Mouse (Mus musculus) midbrain, embryonic 16.5 days (tissue): ENCODE data around the gene Phlda2. TPM values are rescaled to one million over a fixed set of nuclear protein-coding genes. Genes with fewer than 3 reads are reported as not detected.

Source experiments
- ATAC-seq: fragments of 200-750 bp; cut with Nextera tagmentation; 2 replicates; pipeline ENCODE4 v1.8.0; 2017; ENCODE audit warnings: moderate TSS enrichment
- H3K27ac ChIP-seq: fragments of 300-500 bp; sonication (generic); 2 replicates; pipeline ENCODE4 v1.5.1; 2014; ENCODE audit warnings: mild to moderate bottlenecking, low read length, mixed read lengths
- H3K27me3 ChIP-seq: fragments of 300-500 bp; sonication (generic); 2 replicates; pipeline ENCODE4 v1.6.1; 2014; ENCODE audit warnings: low read depth, low read length, mixed read lengths; ENCODE audit not compliant: control insufficient read depth, insufficient read depth
- H3K36me3 ChIP-seq: fragments of 300-500 bp; sonication (generic); 2 replicates; pipeline ENCODE4 v1.6.1; 2014; ENCODE audit warnings: mild to moderate bottlenecking, low read length, moderate library complexity, mixed read lengths; ENCODE audit not compliant: control insufficient read depth, insufficient read depth
- H3K4me1 ChIP-seq: fragments of 300-500 bp; sonication (generic); 2 replicates; pipeline ENCODE4 v1.6.1; 2014; ENCODE audit warnings: mild to moderate bottlenecking, low read length, mixed read lengths; ENCODE audit not compliant: control insufficient read depth, insufficient read depth
- H3K4me2 ChIP-seq: fragments of 300-500 bp; sonication (generic); 2 replicates; pipeline ENCODE4 v1.6.1; 2014; ENCODE audit warnings: mild to moderate bottlenecking, low read length, mixed read lengths
- H3K4me3 ChIP-seq: fragments of 300-500 bp; sonication (generic); 2 replicates; pipeline ENCODE4 v1.5.1; 2014; ENCODE audit warnings: low read depth, mild to moderate bottlenecking, low read length, moderate library complexity, mixed read lengths
- H3K9ac ChIP-seq: fragments of 300-500 bp; sonication (generic); 2 replicates; pipeline ENCODE4 v1.6.1; 2014; ENCODE audit warnings: low read depth, low read length, mixed read lengths
- H3K9me3 ChIP-seq: fragments of 300-500 bp; sonication (generic); replicated peaks from 2 replicates; pipeline ENCODE4 v1.6.1; 2014; ENCODE audit warnings: mild to moderate bottlenecking, low read length, mixed read lengths; ENCODE audit not compliant: control insufficient read depth, poor library complexity, severe bottlenecking
- WGBS: fragments of 180-500 bp; shearing (Covaris S2); extraction: QIAGEN DNeasy Blood & Tissue Kit; methylation state at CpG from one replicate; pipeline ENCODE4 v1.1.7; 2014; 5-methylcytosine and 5-hydroxymethylcytosine counted together
- polyA plus RNA-seq: library from polyadenylated mRNA; unstranded; fragments of >200 nt; fragmentation: Nextera tagmentation; extraction: Ambion mirVana; gene quantifications from 2 replicates; pipeline ENCODE4 v1.2.1, GENCODE M21; 2015

Phlda2 gene
- polyA plus RNA-seq, 1 experiment from 2014 or later = not detected

- H3K4me1 ChIP-seq = peaks cover 8% of the 10 kb centered on the region
- no peak for ATAC-seq
Observed at GRCm38 (mm10) chr7:143506675-143507074, 3.7 kb upstream of the Phlda2 start.

GRCm38 (mm10) chr7:143506271-143506670, 3.3 kb upstream of the Phlda2 start:
- Histone ChIP-seq H3K9ac (no peak overlapping the region), H3K4me2 (no peak overlapping the region), H3K4me3 (no peak overlapping the region), H3K27ac (no peak overlapping the region), H3K36me3 (no peaks in the 10 kb centered on the region), H3K4me1 (peaks cover 11% of the 10 kb centered on the region), H3K9me3 (no peaks in the 10 kb centered on the region), H3K27me3 (peaks cover 33% of the 10 kb centered on the region)
- ATAC-seq = no peak
- WGBS = 69% methylated on average over 7 of the region's 7 CpGs

More at GRCm38 (mm10) chr7:143506675-143507074, 3.7 kb upstream of the Phlda2 start:
- Histone ChIP-seq H3K4me2 (no peak overlapping the region), H3K4me3 (no peak overlapping the region), H3K9me3 (no peaks in the 10 kb centered on the region), H3K27me3 (peaks cover 30% of the 10 kb centered on the region), H3K9ac (no peak overlapping the region), H3K36me3 (no peaks in the 10 kb centered on the region), H3K27ac (no peak overlapping the region)
- 26% methylated on average over 7 of the region's 7 CpGs for WGBS

GRCm38 (mm10) chr7:143505823-143506222, 2.9 kb upstream of the Phlda2 start:
- H3K36me3 ChIP-seq = no peaks in the 10 kb centered on the region
- 32% methylated on average over 11 of the region's 11 CpGs for WGBS
- no peak overlapping the region for H3K9ac ChIP-seq
- no peak overlapping the region for H3K27ac ChIP-seq
- no peaks in the 10 kb centered on the region for H3K9me3 ChIP-seq
- ATAC-seq = no peak
- no peak overlapping the region for H3K4me3 ChIP-seq
- peaks cover 11% of the 10 kb centered on the region for H3K4me1 ChIP-seq
- no peak overlapping the region for H3K4me2 ChIP-seq
- peaks cover 36% of the 10 kb centered on the region for H3K27me3 ChIP-seq

DNA sequence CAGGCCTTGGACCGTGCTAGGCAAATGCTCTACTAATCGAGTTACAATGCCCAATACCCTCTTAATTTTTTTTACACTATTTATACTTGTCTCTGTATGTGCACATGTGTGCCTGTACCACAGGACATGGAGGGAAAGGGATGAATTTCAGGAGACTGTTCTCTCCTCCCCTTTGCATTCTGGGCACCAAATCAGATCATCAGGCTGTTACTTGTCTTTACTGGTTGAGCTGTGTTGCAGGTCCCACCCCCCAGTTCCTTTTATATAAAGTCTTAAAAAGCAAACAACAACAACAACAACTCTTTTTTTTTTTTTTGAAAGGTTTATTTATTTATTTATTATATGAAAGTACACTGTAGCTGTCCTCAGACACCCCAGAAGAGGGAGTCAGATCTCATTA, 2.5 kb upstream of the Phlda2 start:
- WGBS = 96% methylated on average over 2 of the region's 2 CpGs
- peaks cover 11% of the 10 kb centered on the region for H3K4me1 ChIP-seq
- no peak overlapping the region for H3K4me2 ChIP-seq
- no peaks in the 10 kb centered on the region for H3K9me3 ChIP-seq
- no peaks in the 10 kb centered on the region for H3K36me3 ChIP-seq
- no peak overlapping the region for H3K9ac ChIP-seq
- no peak for ATAC-seq
- H3K4me3 ChIP-seq = no peak overlapping the region
- peaks cover 41% of the 10 kb centered on the region for H3K27me3 ChIP-seq
- no peak overlapping the region for H3K27ac ChIP-seq

DNA sequence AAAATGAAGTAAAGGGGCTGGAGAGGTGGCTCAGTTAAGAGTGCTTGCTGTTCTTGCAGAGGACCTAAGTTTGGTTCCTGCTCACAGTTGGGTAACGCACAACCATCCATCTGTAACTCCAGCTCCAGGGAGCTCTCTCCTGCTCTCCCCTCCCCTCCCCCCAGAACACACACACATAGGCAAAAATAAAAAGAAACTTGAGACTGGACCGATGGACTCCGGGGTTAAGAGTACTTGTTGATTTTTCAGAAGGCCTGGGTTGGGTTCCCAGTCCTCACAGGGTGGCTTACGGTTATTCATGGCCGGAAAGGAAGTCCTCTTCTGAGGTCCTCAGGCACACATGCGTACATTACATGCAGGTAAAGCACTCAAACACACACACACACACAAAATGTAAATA, 976 bp upstream of the Phlda2 start:
- 91% methylated on average over 6 of the region's 6 CpGs for WGBS
- H3K27me3 ChIP-seq = peaks cover 49% of the 10 kb centered on the region
- ATAC-seq = no peak

GRCm38 (mm10) chr7:143501643-143502417, 1.1 kb downstream of the Phlda2 start:
- Histone ChIP-seq H3K9ac (peak overlapping the region; percentile 44; the same call in 1 of the 2 replicates), H3K27me3 (peaks cover 50% of the 10 kb centered on the region)
- WGBS = 3% methylated on average over 55 of the region's 55 CpGs

More for the DNA sequence above, 976 bp upstream of the Phlda2 start:
- Histone ChIP-seq H3K27ac (no peak overlapping the region), H3K9ac (no peak overlapping the region), H3K36me3 (no peaks in the 10 kb centered on the region), H3K9me3 (no peaks in the 10 kb centered on the region), H3K4me1 (peaks cover 11% of the 10 kb centered on the region), H3K4me2 (no peak overlapping the region), H3K4me3 (no peak overlapping the region)

DNA sequence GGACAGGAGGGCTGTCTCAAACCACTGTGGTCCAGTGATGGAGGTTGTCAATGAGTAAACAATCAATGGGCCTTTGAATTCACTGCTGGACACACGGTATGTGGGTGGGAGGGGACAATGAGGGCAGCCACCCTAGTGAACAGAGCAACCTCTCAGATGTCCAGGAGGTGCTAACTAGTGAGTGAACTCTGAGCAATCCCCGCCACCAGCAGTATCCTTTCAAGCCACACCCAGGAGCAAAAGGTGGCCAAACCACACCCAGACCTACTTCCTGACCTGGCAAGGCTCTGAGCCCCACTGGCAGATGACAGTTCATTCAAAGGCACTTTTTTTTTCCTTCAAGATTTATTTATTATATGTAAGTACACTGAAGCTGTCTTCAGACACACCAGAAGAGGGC, 2.0 kb downstream of the Phlda2 start:
- Histone ChIP-seq H3K27me3 (peaks cover 50% of the 10 kb centered on the region), H3K4me2 (no peak overlapping the region), H3K36me3 (no peaks in the 10 kb centered on the region), H3K4me3 (no peak overlapping the region), H3K4me1 (peaks cover 11% of the 10 kb centered on the region), H3K9ac (no peak overlapping the region), H3K27ac (no peak overlapping the region), H3K9me3 (no peaks in the 10 kb centered on the region)
- ATAC-seq = no peak
- WGBS = 44% methylated on average over 2 of the region's 2 CpGs

More at GRCm38 (mm10) chr7:143501643-143502417, 1.1 kb downstream of the Phlda2 start:
- Histone ChIP-seq H3K4me2 (peak overlapping the region; percentile 64), H3K4me3 (peak overlapping the region; percentile 41), H3K36me3 (no peaks in the 10 kb centered on the region), H3K27ac (no peak overlapping the region), H3K4me1 (peaks cover 11% of the 10 kb centered on the region), H3K9me3 (no peaks in the 10 kb centered on the region)
- ATAC-seq = no peak

GRCm38 (mm10) chr7:143498584-143498983, 4.4 kb downstream of the Phlda2 start:
- Histone ChIP-seq H3K27ac (no peak overlapping the region), H3K9me3 (no peaks in the 10 kb centered on the region), H3K4me2 (no peak overlapping the region), H3K27me3 (peaks cover 34% of the 10 kb centered on the region), H3K36me3 (no peaks in the 10 kb centered on the region), H3K4me1 (peaks cover 11% of the 10 kb centered on the region), H3K4me3 (no peak overlapping the region), H3K9ac (no peak overlapping the region)
- no peak for ATAC-seq
- 85% methylated on average over 4 of the region's 4 CpGs for WGBS

DNA sequence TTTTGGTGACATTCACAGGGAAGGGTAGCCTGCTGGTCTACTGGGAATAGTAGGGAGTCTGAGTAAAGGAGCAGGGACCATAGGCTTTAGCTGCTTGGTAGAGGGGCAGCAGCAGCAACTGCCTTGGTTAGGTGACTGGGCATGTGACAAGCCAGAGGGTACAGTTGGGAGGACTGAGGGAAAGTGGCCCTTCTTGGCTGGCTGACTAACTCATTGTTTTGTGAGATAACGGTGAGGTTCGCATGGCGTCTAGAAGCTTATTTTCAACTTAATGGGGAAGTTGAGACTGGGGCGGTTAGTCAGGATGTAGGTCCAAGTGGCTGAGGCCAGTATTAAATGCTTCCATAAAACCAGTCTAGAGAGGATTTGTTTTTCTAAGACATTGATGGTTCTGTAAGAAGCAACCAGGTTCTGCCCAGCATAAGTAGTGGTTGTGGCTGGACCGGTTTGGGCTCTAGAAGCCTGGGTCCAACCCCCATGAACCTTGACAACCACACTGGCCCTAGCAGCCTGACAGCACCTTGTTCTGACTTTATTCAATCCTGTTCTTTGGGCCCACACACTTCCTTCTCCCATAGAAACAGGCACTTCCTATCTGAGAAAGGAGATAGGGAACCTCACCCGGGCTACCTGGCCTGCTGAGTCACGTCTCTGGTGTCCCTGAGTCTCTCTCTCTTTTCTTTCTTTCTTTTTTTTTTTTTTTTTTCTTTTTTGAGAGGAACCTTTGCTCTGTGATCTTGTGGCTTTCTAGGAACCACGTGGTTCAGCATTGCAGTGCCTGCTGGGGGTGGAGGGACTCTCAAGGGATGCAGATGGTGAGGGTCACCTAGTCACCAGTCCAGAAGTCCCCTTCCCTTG, 7.6 kb downstream of the Phlda2 start:
- no peak overlapping the region for H3K27ac ChIP-seq
- no peak for ATAC-seq
- no peaks in the 10 kb centered on the region for H3K9me3 ChIP-seq
- no peaks in the 10 kb centered on the region for H3K4me1 ChIP-seq
- WGBS = 80% methylated on average over 8 of the region's 8 CpGs
- no peaks in the 10 kb centered on the region for H3K36me3 ChIP-seq
- no peak overlapping the region for H3K4me3 ChIP-seq
- H3K4me2 ChIP-seq = no peak overlapping the region
- H3K27me3 ChIP-seq = peaks cover 9% of the 10 kb centered on the region
- H3K9ac ChIP-seq = no peak overlapping the region
